Mouse (Mus musculus) spleen, postnatal 14 days (tissue): Measurements from ENCODE around the gene Olfr643.
"Not testable (repeated sequence)": the region's sequence is repeated elsewhere in the genome, so short reads cannot be mapped to it uniquely, and the experiment has no call there.

ENCODE experiments used
- DNase-seq, 2 experiments: peaks; one replicate each; pipeline ENCODE4 v3.0.0; 2021 to 2022; ENCODE audit warnings: low spot score in 2 of 2

The Olfr643 gene

DNA sequence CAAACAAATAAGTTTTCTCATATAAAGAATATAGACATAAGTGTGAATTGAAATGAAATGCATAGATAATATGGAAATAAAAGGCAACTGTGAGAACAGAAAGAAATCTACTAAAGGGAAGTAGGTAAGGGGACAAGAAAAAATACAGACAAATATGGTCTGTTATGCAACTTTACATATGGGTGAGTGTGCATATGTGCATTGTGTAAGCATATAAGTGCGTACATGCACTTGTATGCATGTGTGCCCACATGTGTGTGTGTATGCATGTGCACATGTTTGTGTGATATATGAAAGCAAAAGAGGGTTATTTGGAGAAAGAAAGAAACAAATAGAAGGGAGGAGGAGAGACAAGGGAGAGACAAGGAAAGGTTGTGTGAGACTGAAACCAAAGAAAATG lies 118.3 kb downstream of the Olfr643 start:
- no peak for DNase-seq

GRCm38 (mm10) chr7:104017203-104017602 lies 120.0 kb downstream of the Olfr643 start, which contains the start of gene Olfr639:
Gene Olfr639 (minus strand): TSS chr7:104017303.
- DNase-seq = no peak

DNA sequence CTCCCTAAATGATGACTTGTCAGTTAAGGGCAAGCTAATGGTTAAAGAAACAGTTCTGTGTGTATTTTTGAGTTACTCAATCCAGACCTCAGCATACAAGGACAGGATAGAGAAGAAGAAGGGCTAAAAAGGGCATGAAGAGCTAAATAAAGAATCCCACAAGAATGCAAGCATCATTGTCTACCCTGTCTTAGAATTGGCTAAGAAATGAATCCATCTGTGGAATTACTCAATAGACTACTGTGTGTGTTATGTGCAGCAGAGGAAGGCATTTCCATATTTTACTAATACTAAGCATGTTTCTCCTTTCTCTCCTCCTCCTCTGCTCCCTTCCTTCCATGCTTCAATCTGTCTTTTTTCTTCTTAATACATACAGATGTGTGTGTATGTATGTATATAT lies 138.1 kb downstream of the Olfr643 start:
- DNase-seq = no peak

DNA sequence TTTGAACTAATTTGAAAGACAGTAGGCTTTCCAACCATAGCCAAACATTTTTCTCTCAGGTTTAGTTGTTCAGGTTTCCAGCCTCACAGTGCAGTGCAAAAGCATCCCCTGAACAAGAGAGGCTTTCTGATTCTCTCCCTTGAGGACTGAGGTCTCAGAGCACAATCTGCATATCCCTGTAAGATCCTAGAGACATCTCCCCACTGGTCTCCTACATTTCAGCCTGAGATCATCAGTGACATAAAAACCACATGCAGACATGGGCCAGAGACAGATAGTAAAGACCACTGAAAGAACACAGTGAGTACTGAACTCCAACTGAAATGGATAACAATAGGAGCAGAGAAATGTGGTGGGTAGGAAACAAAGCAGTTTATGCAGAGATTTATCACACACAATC lies 138.8 kb downstream of the Olfr643 start, which contains the start of gene Olfr638:
TSS of gene Olfr638 (plus strand) at position 301 of the 400 bp plus-strand sequence.
- DNase-seq = no peak

DNA sequence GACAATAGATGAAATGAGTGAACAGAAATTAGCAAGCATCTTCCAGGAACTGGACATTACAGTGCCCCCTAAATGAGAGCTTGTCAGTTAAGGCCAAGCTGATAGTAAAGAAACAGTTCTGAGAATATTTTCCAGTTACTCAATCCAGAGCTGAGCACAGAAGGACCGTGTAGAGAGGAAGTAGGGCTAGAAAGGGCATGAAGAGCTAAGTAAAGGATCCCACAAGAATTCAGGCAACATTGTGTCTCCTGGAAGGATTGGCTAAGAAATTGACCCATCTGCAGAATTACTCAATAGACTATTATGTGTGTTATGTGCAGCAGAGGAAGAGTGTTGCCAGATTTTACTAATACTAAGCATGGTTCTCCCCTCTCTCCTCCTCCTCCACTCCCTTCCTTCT lies 165.4 kb downstream of the Olfr643 start:
- DNase-seq = no peak

- no peak for DNase-seq
These were observed 166.4 kb downstream of the Olfr643 start, which contains the start of gene Olfr635 for GRCm38 (mm10) chr7:103970852-103971251. Gene Olfr635 (plus strand): TSS chr7:103971152.

- DNase-seq = not testable (repeated sequence)
These were observed 170.3 kb downstream of the Olfr643 start for GRCm38 (mm10) chr7:103966873-103967272.
